Mouse (Mus musculus): ENCODE measurements around the gene Unc5b. TPM values are rescaled to one million over a fixed set of nuclear protein-coding genes. Genes with fewer than 3 reads are reported as not detected.

The Unc5b gene
- polyA plus RNA-seq, 2 experiments from 2014 or later, result not detected

DNA sequence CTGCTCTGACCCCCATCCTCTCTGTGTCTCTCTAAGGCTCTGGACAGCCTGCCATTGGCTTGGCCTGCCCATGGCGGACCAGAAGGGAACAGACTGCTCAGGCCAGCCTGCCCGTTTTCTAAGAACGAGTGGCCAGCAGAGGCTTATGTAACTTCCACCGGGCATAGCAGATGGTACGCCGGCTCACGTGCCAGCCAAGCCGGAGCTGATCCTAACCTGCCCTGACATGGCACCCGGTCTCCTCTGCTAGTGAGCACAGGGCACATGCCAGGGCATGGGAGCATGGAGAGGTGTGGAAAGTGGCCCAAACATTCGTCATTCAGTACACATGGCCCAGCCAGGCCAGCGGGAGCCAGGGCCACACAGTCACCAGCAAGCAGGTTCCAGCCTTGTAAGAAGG, 10.8 kb downstream of the Unc5b start:
- ATAC-seq, result no peak

DNA sequence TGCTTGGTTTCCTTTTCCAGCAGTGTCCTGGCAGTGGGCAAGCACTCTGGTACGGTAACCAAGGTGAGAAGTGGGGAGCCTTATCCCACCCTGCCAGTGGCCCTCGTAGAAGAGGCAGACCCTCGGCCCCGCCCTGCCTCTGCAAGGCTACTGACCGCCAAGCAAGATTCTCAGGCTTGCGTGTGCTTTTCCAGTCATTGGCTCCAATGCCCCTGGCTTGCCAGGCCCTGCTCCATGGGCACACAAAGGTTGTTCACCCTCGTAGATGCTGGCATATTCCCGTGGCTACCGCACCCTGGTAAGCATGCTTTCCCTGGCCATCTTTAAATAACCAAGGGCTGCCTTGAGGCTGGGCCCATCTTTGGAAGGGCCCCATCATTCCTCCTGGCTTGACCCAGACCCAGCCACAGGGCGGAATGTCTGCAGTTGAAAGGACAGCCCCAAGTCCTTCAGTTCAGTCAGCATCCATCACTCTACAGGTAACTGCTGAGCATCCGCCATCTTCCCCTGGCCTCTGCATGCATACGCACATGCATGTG, 11.7 kb downstream of the Unc5b start:
- ATAC-seq, result no peak

DNA sequence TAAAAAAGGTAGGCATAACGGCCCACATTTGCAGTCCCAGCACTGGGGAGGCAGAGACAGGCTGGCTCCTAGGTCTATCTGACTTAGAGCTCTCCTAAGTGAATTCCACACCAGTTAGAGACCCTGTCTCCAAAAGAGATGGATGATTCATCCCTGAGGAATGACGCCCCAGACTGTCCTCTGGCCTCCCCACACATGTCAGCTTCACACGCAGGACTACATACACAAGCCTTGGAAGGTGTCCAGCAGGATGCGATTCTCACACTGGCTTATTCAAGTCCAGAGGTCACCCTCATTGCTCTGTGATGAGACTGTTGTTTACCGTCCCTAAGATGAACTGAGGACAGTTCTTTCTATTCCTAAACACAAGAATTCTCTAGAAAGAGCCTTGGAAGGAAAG, 12.2 kb downstream of the Unc5b start:
- no peak for ATAC-seq

DNA sequence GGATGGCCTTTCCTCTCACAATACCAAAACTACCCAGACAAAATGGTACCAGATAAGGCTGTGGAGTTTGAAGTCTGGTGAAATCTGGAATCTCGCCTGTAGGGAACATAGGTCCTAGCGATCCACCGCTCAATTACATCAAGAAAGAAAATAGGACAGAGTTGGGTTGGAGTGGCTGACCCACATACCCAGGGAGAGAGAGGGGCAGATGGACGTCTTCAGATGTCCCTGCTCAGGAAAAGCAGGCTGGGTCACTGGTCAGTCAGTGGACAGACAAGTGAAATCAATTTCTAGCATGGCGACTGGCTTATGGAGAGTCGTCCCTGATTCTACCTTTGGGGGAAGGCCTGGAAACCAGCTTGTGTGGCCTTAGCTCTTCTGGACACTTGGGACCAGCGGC, 12.7 kb downstream of the Unc5b start:
- ATAC-seq, result no peak

DNA sequence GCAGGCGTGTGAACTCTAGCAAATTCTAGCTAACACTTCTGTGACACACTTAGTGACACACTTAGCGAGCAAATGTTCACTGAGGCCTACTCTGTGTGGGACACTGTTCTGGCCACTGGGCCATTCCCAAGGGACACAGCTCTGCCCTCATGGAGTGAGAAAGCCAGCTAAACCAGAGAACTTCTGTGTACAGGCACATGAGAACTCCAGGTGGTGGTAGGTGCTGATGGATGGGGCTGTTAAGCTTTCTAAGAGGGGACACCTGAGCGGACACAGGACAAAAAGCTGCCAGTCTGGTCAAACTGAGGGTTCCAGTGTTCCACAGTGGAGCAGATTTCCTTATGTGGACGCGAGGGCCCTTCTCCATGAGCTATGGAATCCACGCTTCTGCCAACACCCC, 13.5 kb downstream of the Unc5b start:
- ATAC-seq, result no peak

DNA sequence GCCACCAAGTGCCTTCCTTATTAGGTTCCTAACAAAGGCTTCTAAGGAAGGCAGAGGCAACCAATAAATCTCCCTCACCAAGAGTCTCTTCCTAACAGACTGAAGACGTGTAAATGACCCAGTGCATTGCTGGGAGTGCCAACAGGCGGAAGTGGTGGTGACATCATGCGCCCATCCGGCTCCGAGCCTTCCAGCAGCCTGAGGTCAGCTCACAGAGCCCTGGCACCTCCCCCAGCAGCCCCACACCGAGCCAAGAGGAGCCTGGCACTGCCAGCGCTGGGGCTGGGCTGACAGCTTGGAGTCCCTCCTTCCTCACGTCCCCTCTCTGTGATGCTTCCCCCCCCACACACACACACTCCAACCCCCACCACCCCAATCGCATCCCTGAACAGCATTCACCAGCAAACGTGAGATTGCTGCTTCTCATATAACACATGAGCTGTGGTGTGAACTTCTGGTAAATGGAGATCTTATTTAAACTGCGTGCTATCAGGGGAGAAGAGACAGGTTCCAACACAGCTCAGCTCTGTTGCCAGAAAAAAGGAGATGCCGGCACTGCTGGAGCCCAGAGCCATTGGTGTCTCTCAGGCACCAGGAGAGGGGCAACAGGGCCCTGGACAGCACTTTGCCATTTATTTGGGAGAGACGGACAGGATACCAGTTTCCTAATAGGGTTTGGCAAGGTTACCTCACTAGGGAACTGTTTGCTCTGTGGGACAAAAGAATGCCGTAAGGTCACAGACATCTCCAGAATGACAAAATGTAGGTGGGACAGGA, 14.3 kb downstream of the Unc5b start:
- ATAC-seq, result peak; percentile 90

DNA sequence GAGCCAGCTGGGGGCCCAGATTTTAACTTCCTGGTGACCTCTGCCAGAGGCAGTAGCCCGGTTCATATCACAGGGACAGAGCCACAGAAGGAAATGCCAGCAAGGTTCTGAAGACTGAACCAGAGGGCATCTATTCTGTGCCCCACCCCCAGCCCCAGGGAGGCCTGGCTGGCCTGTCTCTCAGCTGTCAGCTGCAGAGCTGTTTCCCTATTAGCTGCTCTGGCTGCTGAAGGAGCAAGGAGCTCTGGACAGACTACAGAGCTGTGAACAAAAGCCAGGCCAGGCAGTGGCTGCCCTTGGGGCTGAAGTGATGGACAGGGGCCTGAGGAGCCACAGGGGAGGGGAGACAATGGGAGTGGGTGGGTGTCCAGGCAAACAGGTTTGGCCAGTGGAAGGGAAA, 15.5 kb downstream of the Unc5b start:
- no peak for ATAC-seq

DNA sequence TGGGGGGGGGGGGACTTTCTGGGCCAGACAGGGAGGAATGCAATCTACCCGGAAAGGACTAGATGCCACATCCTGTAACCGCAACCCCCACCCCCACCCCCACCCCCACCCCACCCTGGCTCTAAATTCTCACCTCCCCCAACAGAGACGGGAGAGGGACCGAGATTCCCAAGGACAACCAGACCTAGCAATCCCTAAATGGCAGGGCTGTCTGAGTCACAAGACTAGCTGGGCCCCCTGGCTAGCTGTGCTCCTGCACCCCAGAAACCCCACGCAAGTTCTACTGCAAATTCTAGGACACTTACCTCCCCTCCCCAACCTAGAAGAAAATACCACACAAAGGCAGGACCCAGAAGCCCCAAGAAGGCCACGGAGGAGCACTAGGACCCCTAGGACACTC, 16.3 kb downstream of the Unc5b start:
- ATAC-seq, result no peak

DNA sequence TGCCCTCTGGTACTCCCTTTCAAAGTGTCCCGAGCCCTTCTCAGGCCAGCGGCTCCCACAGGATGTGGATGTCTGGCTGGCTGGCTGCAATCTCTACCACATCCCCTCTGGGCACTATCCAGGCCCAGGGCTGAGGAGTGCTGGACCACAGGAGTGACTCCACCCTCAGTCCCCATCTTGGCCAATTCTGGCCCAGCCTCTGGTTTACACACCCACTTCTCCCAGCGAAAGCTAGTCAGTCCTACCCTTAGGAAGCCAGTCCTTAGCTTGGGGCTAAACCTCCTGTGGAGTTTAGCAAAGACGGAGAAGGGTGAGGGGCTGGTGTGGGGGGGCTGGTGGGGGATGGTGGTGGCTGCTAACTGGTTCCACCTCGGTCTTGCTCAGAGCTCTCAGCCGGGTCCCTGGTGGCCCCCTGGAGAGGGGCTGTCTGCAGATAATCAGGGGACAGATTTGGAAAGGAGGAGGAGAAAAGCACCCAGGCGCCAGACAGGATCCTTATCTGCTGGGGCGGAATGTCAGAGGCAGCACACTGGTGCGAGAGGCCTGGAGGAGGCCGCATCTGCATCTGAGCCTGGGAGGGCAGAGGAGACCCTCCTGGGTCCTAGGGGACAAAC, 16.8 kb downstream of the Unc5b start:
- no peak for ATAC-seq

DNA sequence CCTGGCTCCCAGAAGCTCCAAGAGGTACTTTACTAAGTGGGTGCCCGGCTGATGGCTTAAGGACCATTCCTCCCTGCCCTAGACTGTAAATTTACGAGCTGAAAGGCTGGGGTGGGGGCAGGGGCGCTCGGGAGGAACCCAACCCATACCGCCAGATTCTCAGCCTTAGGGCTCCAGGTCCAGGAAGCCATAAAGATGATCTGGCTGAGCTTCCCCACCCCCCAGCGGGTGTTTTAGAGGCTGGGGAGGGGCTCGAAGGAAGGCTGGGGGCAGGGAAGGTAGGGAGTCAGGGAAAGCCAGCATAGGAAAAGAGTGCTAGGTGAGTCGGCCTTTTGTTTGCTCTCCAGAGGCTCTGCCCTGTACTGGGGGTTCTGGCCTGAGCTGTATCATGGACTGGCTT, 17.8 kb downstream of the Unc5b start:
- no peak for ATAC-seq

DNA sequence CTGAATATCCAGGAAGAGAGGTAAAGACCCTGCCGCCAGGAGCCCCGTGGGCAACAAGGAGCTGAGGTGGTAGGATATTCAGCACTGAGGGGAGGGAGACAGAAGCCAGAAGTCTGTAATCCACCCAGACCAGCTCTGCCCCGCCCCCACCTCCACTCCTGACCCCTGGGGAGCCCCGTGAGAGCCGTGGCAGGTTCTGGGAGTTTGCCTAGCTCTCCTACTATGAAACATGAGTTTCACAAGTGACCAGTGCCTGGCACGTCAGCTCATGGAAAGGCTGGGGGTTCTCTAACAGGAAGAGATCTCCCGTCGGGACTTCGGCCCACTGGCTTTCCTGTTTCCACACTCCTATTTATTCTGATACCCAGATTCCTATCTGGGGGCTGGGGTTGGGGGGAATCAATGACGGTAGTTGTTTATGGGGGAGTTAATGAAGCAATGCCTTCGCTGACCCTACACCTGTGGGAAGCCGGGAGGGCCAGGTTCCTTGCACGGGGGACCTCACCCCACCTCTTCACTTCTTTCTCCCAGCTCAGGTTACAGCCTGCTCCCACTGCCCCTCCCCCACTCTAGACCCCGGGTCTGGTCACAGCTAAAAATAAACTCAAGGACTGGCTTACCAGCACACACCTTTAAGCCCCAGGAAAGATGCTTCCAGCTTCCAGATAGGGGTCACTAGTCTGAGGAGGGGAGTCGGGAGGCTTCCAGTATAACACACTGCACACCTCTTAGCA, 19.4 kb downstream of the Unc5b start:
- no peak for ATAC-seq

DNA sequence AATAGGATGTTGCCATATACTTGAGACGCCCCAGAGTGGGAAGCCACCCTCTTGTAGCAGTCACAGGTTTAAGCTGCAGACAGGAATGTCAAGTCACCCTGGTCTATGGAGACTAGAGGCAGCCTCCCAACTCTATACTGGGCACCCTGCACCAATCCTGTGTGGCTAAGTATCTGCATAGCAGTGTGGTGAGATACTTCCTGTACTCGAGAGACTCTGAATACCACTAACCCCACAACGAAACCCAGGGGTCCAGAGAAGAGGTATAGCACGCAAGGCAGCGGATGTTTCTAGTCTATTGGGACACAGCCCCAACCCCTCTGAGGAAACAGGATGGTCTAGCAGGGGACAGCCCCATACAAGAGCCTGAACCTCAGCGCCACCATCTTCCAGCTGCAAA, 22.9 kb downstream of the Unc5b start:
- peak; percentile 69 for ATAC-seq

DNA sequence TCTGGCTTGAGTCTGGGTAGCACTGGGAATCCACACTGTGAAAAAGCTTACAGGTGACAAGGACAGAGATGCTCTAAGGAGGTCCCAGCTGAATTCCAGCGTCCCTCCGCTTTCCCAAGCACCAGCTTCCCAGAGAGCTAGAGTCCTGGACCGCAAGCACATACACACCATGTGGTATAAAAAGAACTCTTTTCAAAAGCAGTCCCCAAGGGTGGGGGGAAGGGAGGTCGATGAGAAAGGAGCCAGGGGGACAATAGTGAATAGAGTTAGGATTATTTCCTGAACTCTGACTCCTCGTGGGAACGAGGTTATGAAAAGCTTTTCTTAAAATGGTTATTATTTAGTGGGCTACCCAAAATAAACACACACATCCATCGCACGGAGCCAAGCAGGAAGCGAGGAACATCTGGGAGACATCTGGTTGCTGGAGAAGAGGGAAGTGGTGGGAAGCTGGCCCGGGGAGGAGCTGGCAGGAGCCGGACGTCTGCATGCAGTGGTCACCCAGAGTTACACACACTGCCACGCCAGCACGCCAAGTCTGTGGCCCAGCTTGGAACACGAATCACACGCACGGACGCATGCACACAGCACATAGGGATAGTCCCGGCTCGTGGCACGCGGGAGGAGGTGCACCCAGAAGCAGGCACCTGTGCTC, 23.7 kb downstream of the Unc5b start:
- ATAC-seq, result no peak

DNA sequence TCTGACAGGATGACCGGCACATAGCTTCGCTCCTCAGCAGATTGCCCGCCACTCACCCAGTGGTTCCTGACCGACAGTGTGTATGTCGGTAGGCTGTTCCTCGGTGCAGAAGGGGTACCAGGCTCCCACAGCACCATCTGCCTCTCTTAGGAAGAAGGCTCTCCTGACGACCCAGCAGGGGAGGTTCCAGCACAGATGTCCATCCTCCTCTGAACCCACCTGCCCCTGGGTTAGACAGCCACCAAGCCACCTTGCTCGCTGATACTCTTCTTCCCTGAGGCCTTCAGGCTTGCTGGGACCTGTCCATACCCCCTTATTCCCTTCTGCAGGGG, 25.2 kb downstream of the Unc5b start:
- no peak for ATAC-seq

DNA sequence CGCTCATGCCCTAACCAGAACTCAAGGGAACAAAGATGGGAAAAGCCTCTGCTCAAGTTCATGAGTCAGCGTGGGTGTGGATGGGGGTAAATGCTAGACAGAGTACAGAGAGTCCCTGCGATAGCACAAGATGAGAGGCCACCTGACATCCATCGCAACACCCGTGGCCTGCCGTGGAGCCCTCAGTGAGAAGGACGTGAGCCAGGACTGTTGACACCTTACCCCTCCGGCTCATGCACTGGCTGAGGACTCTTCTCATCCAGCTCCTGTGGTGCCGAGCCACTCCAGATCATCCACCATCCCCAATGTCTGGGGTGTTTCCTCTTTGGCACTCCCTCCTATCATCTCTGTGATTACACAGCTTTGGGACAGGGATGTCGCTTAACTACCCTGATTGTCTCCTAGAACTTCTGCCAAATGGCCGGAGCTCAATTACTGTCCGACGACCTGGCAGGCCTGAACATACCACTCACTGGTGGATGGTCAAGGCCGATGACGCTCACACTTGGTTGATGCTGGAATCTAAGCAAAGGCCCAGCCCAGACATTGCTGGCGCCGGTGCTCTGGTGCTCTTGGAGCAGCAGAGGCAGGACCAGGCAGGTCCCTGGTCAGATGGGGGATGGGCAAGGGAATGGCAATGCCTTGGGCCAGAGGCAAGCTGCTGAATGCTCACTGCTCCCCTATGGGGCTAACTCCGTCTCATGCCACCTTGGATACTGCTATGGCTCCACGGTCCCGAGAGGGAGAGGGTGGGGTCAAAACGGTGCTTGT, 25.8 kb downstream of the Unc5b start:
- no peak for ATAC-seq

DNA sequence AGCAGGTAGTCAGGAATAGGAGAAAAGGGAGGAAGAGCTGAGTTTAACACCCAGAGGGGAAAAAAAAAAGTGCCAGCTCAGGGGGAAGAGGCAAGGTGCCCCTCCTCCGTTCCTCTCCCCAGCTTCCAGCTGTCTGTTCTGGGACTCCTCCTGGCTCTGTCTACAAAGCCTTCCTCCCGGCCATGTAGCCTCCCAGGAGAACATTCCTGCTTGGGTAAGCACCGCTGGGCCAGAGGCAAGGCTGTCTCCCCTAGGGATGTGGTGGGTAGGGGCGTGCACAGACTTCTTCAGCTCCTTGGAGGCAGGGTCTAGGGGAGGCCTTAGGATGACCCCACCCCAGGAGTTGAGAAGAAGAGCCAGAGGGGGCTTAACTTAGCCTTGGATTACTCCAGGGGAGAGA, 26.5 kb downstream of the Unc5b start:
- ATAC-seq, result no peak

DNA sequence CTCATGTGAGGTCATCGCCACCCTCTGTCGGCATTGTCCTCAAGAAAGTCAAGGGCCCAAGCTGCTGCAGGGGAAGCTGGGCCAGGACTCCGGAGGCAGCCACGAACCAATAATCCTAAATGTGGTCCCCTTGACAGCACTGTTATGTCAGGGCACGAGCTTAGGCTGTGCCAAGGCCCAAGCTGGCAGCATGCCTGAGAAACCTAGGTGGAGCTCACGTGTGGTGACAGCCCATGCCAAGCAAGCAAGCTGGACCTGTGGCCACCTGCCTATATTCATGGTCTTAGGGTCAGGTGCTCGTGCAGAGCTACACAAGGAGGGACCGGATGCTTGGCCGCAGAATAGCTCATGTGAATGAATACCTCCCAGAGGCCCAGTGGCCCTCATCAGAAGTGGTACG, 27.4 kb downstream of the Unc5b start:
- no peak for ATAC-seq

DNA sequence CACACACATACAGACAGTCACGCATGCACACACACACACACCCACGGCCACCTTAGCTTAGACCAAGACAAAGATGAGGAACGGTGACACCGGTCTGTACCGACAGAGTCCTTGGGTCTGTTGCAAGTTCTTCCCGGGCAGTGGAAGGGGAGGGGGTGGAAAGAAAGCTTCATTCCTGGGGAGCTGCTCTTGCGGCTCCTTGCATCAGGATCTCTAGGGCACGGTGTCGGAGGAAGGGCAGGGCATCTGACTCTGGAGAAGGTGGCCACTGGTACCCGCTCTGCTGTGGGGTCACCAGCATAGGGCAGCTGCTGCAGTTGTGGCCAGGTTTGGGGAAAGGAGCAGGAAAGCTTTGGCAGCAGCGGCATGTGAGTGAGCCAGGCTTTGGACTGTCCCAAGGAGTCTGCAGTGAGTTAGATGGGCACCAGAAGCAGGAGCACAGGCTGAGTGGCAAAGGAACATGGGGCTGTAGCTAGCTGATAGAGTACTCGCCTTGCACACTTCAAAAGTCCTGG, 29.4 kb downstream of the Unc5b start:
- ATAC-seq, result no peak

DNA sequence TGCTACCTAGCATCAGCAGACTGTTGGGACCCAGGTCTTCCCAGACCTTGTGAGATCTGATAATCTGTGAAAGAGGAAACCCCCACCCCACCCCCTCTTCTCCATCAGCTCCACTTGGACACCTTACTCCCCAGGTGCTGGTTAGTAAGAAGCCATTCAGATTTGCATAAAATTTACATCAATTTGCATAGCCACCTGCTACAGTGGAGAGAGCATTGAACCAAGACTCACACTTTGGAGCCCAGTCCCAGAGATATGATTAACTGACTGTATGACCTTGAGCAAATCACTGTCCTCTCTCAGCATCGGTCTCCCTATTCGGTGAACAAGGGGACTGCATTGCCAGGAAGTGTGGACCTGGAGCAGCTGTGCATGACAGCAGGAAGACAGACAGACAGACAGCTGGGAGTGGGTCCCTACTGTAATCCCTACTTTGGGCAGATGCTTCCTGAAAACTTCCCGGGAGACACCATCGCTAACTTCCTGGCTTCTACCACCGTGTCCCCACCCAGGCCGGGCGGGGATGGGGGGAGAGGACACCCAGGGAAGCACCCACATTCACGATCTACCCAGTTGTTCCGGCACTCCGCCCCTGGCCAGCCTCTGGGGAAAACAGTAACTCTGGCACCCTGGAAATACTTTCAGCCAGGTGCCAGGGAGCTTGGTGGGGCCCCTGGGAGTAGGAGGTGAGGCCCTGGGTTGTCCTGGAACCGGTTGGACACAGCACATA, 30.0 kb downstream of the Unc5b start:
- ATAC-seq, result no peak

DNA sequence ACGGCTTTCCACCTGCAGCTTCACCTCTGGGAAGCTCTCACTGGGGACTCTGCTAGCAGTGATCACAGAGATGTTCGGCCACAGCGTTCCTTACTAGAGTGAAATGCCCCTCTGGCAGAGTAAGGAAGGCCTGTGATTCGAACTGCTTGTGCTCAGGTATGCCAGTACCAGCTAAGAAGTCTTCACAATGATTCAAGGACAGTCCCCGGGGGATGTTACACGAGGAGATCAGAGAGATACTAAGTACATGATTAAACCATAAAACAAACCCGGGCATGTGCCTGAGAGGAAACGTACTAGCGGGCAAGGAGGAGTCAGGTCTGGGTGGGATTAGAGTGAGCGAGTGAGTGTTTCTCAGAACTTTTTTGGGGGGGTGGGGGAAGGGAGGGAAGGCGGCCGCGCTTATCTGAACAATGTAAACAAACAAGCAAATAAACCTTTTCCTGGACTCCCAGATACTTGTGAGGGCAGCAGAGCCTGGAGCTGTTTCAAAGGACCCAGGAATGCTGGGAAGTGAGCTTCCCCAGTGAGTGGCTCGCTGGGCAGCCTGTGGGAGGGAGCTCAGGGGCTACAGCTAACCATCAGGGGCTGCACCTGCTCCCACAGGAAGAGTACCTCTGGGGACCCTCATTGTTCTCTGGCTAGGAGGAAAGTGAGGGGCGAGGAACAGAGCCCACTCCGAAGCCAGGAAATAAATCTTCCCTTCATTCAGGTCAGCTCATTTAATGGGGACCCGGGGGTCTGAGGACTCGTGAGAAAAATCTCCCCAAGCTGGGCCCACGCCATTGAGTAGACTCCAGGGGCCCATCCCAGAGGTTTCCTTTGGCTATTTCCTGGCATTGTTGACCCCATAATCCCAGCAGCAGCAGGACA, 30.9 kb downstream of the Unc5b start:
- ATAC-seq, result no peak

Measured in activated CD4-positive, CD25-positive, alpha-beta regulatory T cell, adult 4 months (primary cell).